Comparison of ENCODE assay signal across 8 mouse cellular contexts in genomic region chr16:81200201-81201071, GRCm38 (mm10). TPM values are rescaled to one million over a fixed set of nuclear protein-coding genes. Genes with fewer than 3 reads are reported as not detected.
DNase-seq lines count a peak whose midpoint lies in the region; ATAC-seq lines count a peak whose summit lies in the region.

Ncam2 (plus strand) TSS chr16:81200697.

- no peaks in the 10 kb centered on the region for H3K27me3 ChIP-seq in embryonic facial prominence, embryonic 15.5 days
- H3K27me3 ChIP-seq in heart, embryonic 13.5 days (replicated peaks): peaks cover 10% of the 10 kb centered on the region; the same call in 1 of the 2 replicates
- H3K27me3 ChIP-seq in kidney, embryonic 15.5 days: no peaks in the 10 kb centered on the region
- no peaks in the 10 kb centered on the region for H3K27me3 ChIP-seq in midbrain, embryonic 16.5 days (ENCODE audit: control insufficient read depth, insufficient read depth, low read depth, low read length)

- H3K27ac ChIP-seq in embryonic facial prominence, embryonic 15.5 days (replicated peaks): 0 out of 2 replicates have a peak within 1 kb of the TSS, but pooled peaks have one; percentile 17
- no peak within 1 kb of the TSS for H3K27ac ChIP-seq in heart, embryonic 13.5 days (replicated peaks)
- no peak within 1 kb of the TSS for H3K27ac ChIP-seq in kidney, embryonic 15.5 days
- peak within 1 kb of the TSS; percentile 86 for H3K27ac ChIP-seq in midbrain, embryonic 16.5 days (ENCODE audit: low read length)

- DNase-seq in heart, adult 11 months: peak; percentile 93
- no peak for DNase-seq in heart, adult 8-10 months (ENCODE audit: low spot score)
- DNase-seq in liver: peak; percentile 47
- DNase-seq in testis, postnatal 10 days (ENCODE audit: low spot score): peak; percentile 75

- peak; percentile 80 for ATAC-seq in embryonic facial prominence, embryonic 15.5 days (ENCODE audit: insufficient number of reproducible peaks, low FRiP score, low TSS enrichment, low read depth)
- peak; percentile 31; the same call in 1 of the 2 replicates for ATAC-seq in heart, embryonic 13.5 days (ENCODE audit: extremely low read depth, insufficient number of reproducible peaks, low FRiP score, low TSS enrichment)
- ATAC-seq in kidney, embryonic 15.5 days (replicated peaks; ENCODE audit: low FRiP score): peak; percentile 91
- ATAC-seq in midbrain, embryonic 16.5 days: peak; percentile 78

- H3K4me1 ChIP-seq in embryonic facial prominence, embryonic 15.5 days: peaks cover 4% of the 10 kb centered on the region; the same call in 1 of the 2 replicates
- 0 out of 2 replicates have a peak, but pooled peaks cover 6% of the 10 kb centered on the region for H3K4me1 ChIP-seq in heart, embryonic 13.5 days
- peaks cover 4% of the 10 kb centered on the region; the same call in 1 of the 2 replicates for H3K4me1 ChIP-seq in kidney, embryonic 15.5 days
- peaks cover 4% of the 10 kb centered on the region; the same call in 1 of the 2 replicates for H3K4me1 ChIP-seq in midbrain, embryonic 16.5 days (ENCODE audit: control insufficient read depth, insufficient read depth, low read length)

- WGBS in embryonic facial prominence, embryonic 15.5 days: under 1% methylated on average over 46 of the region's 70 CpGs
- under 1% methylated on average over 28 of the region's 70 CpGs for WGBS in heart, embryonic 13.5 days
- under 1% methylated on average over 65 of the region's 70 CpGs for WGBS in kidney, embryonic 15.5 days
- under 1% methylated on average over 67 of the region's 70 CpGs for WGBS in midbrain, embryonic 16.5 days

- peak within 1 kb of the TSS; percentile 90 for H3K4me2 ChIP-seq in embryonic facial prominence, embryonic 15.5 days (replicated peaks)
- peak within 1 kb of the TSS; percentile 96 for H3K4me2 ChIP-seq in heart, embryonic 13.5 days
- peak within 1 kb of the TSS; percentile 96 for H3K4me2 ChIP-seq in kidney, embryonic 15.5 days
- peak within 1 kb of the TSS; percentile 70 for H3K4me2 ChIP-seq in midbrain, embryonic 16.5 days (ENCODE audit: low read length)

- no peaks in the 10 kb centered on the region for H3K9me3 ChIP-seq in embryonic facial prominence, embryonic 15.5 days (replicated peaks)
- no peaks in the 10 kb centered on the region for H3K9me3 ChIP-seq in heart, embryonic 13.5 days
- H3K9me3 ChIP-seq in kidney, embryonic 15.5 days (replicated peaks): no peaks in the 10 kb centered on the region
- H3K9me3 ChIP-seq in midbrain, embryonic 16.5 days (replicated peaks; ENCODE audit: control insufficient read depth, low read length, poor library complexity, severe bottlenecking): no peaks in the 10 kb centered on the region

- H3K36me3 ChIP-seq in embryonic facial prominence, embryonic 15.5 days: no peaks in the 10 kb centered on the region
- H3K36me3 ChIP-seq in heart, embryonic 13.5 days: no peaks in the 10 kb centered on the region
- H3K36me3 ChIP-seq in kidney, embryonic 15.5 days: no peaks in the 10 kb centered on the region
- H3K36me3 ChIP-seq in midbrain, embryonic 16.5 days (ENCODE audit: control insufficient read depth, insufficient read depth, low read length): no peaks in the 10 kb centered on the region

- 0 out of 2 replicates have a peak within 1 kb of the TSS, but pooled peaks have one; percentile 31 for H3K9ac ChIP-seq in embryonic facial prominence, embryonic 15.5 days
- peak within 1 kb of the TSS; percentile 84 for H3K9ac ChIP-seq in heart, embryonic 13.5 days
- peak within 1 kb of the TSS; percentile 48 for H3K9ac ChIP-seq in kidney, embryonic 15.5 days
- H3K9ac ChIP-seq in midbrain, embryonic 16.5 days (ENCODE audit: low read depth, low read length): peak within 1 kb of the TSS; percentile 76

- peak within 1 kb of the TSS; percentile 59 for H3K4me3 ChIP-seq in embryonic facial prominence, embryonic 15.5 days (replicated peaks)
- peak within 1 kb of the TSS; percentile 66 for H3K4me3 ChIP-seq in heart, embryonic 13.5 days
- H3K4me3 ChIP-seq in kidney, embryonic 15.5 days (replicated peaks): peak within 1 kb of the TSS; percentile 63
- H3K4me3 ChIP-seq in midbrain, embryonic 16.5 days (ENCODE audit: low read depth, low read length): peak within 1 kb of the TSS; percentile 63

RNA-seq across cellular contexts. Expression of gene Ncam2, which starts in this region (rescaled TPM):
- total RNA-seq in heart, adult 8-10 months (2022): under 1 TPM in 2 of 4 experiments, not detected in 2; 0.06 to 0.09 TPM
- 3.4 TPM in 2 replicates for polyA plus RNA-seq in embryonic facial prominence, embryonic 15.5 days (2015; fragmentation: Nextera tagmentation; extraction: Ambion mirVana)
- polyA plus RNA-seq in heart, embryonic 13.5 days (2015; fragmentation: Nextera tagmentation; extraction: Ambion mirVana): 0.05 and 0.10 TPM in 2 replicates
- polyA plus RNA-seq in kidney, embryonic 15.5 days (2015; fragmentation: Nextera tagmentation; extraction: Ambion mirVana): 1.1 and 1.3 TPM in 2 replicates
- polyA plus RNA-seq in midbrain, embryonic 16.5 days (2015; fragmentation: Nextera tagmentation; extraction: Ambion mirVana): 24.8 and 26.9 TPM in 2 replicates

Comparison
In these comparisons a context has a peak if more than half of its experiments do, and no peak if none do; other contexts are left out.
1. Peak in ATAC-seq, H3K4me3 ChIP-seq, H3K9ac ChIP-seq and H3K4me2 ChIP-seq in heart, embryonic 13.5 days; RNA of the gene not detected or under 1 TPM.
2. ATAC-seq: peak in every context shown above with its lines; median percentile 91 in kidney, embryonic 15.5 days; 80 in embryonic facial prominence, embryonic 15.5 days; 78 in midbrain, embryonic 16.5 days; 31 in heart, embryonic 13.5 days.
3. H3K27ac ChIP-seq: peak in embryonic facial prominence, embryonic 15.5 days (single experiment) and midbrain, embryonic 16.5 days (single experiment); none in heart, embryonic 13.5 days (single experiment) and kidney, embryonic 15.5 days (single experiment).
4. H3K9ac ChIP-seq: peak in every context shown above with its lines; median percentile 84 in heart, embryonic 13.5 days; 76 in midbrain, embryonic 16.5 days; 48 in kidney, embryonic 15.5 days; 31 in embryonic facial prominence, embryonic 15.5 days.
5. Peak in every context shown above with its lines, with median percentiles within 50 percentile points of each other: H3K4me2 ChIP-seq and H3K4me3 ChIP-seq.